Mouse (Mus musculus): ENCODE data around the gene Defb45. TPM values are rescaled to one million over a fixed set of nuclear protein-coding genes. Genes with fewer than 3 reads are reported as not detected.

Gene Defb45
- polyA plus RNA-seq, 1 experiment, result not detected

- H3K79me3 ChIP-seq (ENCODE audit: low read depth), result no peaks in the 10 kb centered on the region
- H3ac ChIP-seq (ENCODE audit: control insufficient read depth, insufficient read length, low read depth), result no peak overlapping the region
- peaks cover 7% of the 10 kb centered on the region for H3K27me3 ChIP-seq (ENCODE audit: control insufficient read depth, insufficient read depth, insufficient read length)
- no peak overlapping the region for H3K4me3 ChIP-seq (ENCODE audit: insufficient read depth, poor library complexity, severe bottlenecking)
- H3K36me3 ChIP-seq (ENCODE audit: control insufficient read depth, insufficient read depth), result no peaks in the 10 kb centered on the region
- TF ChIP-seq USF1 (IDR thresholded peaks at IDR 0.05; ENCODE audit: low read depth) (no peak), MYOG (IDR thresholded peaks at IDR 0.05; ENCODE audit: control insufficient read depth, extremely low read depth, insufficient read length) (no peak), MAX (IDR thresholded peaks at IDR 0.05) (no peak), FOSL1 (IDR thresholded peaks at IDR 0.05; ENCODE audit: insufficient read depth, low read length, poor library complexity, severe bottlenecking) (no peak), CEBPB (IDR thresholded peaks at IDR 0.05; ENCODE audit: low read depth) (no peak), MYOD1 (IDR thresholded peaks at IDR 0.05; ENCODE audit: control insufficient read depth, insufficient read length, low read depth) (no peak), CTCF (IDR thresholded peaks at IDR 0.05; ENCODE audit: control insufficient read depth, insufficient read depth, insufficient read length) (no peak)
- no peaks in the 10 kb centered on the region for H3K79me2 ChIP-seq (ENCODE audit: control insufficient read depth, insufficient read depth)
These were observed 55.7 kb downstream of the Defb45 start for GRCm38 (mm10) chr2:152543478-152543877.

Other genes starting within 250 kb of the Defb45 start
- not detected for gene Nrsn2, start 222.8 kb downstream of the Defb45 start, polyA plus RNA-seq (2012; fragmentation: generic; extraction: Trizol)
- gene Sox12, start 201.3 kb downstream of the Defb45 start, polyA plus RNA-seq (2012; fragmentation: generic; extraction: Trizol), result 7.2 TPM
- gene Zcchc3, start 184.4 kb downstream of the Defb45 start, polyA plus RNA-seq (2012; fragmentation: generic; extraction: Trizol), result not detected
- gene 6820408C15Rik, start 183.8 kb downstream of the Defb45 start, polyA plus RNA-seq (2012; fragmentation: generic; extraction: Trizol), result 0.09 TPM
- gene Defb23, start 134.8 kb downstream of the Defb45 start, polyA plus RNA-seq (2012; fragmentation: generic; extraction: Trizol), result not detected
- not detected for gene Defb20, start 122.3 kb downstream of the Defb45 start, polyA plus RNA-seq (2012; fragmentation: generic; extraction: Trizol)
- gene Defb22, start 109.3 kb downstream of the Defb45 start, polyA plus RNA-seq (2012; fragmentation: generic; extraction: Trizol), result not detected
- not detected for gene Defb26, start 87.7 kb downstream of the Defb45 start, polyA plus RNA-seq (2012; fragmentation: generic; extraction: Trizol)
- gene Defb28, start 81.1 kb downstream of the Defb45 start, polyA plus RNA-seq (2012; fragmentation: generic; extraction: Trizol), result 0.57 TPM
- gene Defb29, start 59.3 kb downstream of the Defb45 start, polyA plus RNA-seq (2012; fragmentation: generic; extraction: Trizol), result not detected
- gene Gm17416, start 30.1 kb downstream of the Defb45 start, polyA plus RNA-seq (2012; fragmentation: generic; extraction: Trizol), result not detected
- not detected for gene Defb21, start 26.7 kb downstream of the Defb45 start, polyA plus RNA-seq (2012; fragmentation: generic; extraction: Trizol)
- not detected for gene Defb19, start 19.1 kb downstream of the Defb45 start, polyA plus RNA-seq (2012; fragmentation: generic; extraction: Trizol)
- not detected for gene Defb36, start 4.9 kb upstream of the Defb45 start, polyA plus RNA-seq (2012; fragmentation: generic; extraction: Trizol)
- gene Defb25, start 23.7 kb upstream of the Defb45 start, polyA plus RNA-seq (2012; fragmentation: generic; extraction: Trizol), result 3.6 TPM
- 38.7 TPM for gene Rem1, start 27.6 kb upstream of the Defb45 start, polyA plus RNA-seq (2012; fragmentation: generic; extraction: Trizol)
- 136 TPM for gene H13, start 70.1 kb upstream of the Defb45 start, polyA plus RNA-seq (2012; fragmentation: generic; extraction: Trizol)
- gene Mcts2, start 87.6 kb upstream of the Defb45 start, polyA plus RNA-seq (2012; fragmentation: generic; extraction: Trizol), result 24.7 TPM
- gene Id1, start 136.9 kb upstream of the Defb45 start, polyA plus RNA-seq (2012; fragmentation: generic; extraction: Trizol), result 503 TPM
- gene Cox4i2, start 154.8 kb upstream of the Defb45 start, polyA plus RNA-seq (2012; fragmentation: generic; extraction: Trizol), result 0.39 TPM
- 67.3 TPM for gene Bcl2l1, start 232.3 kb upstream of the Defb45 start, polyA plus RNA-seq (2012; fragmentation: generic; extraction: Trizol)
- gene Tpx2, start 248.6 kb upstream of the Defb45 start, polyA plus RNA-seq (2012; fragmentation: generic; extraction: Trizol), result 54.8 TPM

All from C2C12 (cell line).